Mouse (Mus musculus) heart, embryonic 11.5 days (tissue): ENCODE results near the gene Prmt8. TPM values are rescaled to one million over a fixed set of nuclear protein-coding genes. Genes with fewer than 3 reads are reported as not detected.
A peak's percentile ranks its signal among the peaks of the same experiment; 100 is the strongest.

Experiments
- ATAC-seq: fragments of 200-750 bp; cut with Nextera tagmentation; replicated peaks from 2 replicates; pipeline ENCODE4 v1.8.0; 2017; ENCODE audit warnings: moderate library complexity; ENCODE audit not compliant: insufficient number of reproducible peaks, low FRiP score, low TSS enrichment
- H3K27ac ChIP-seq: fragments of 300-500 bp; sonication (generic); 2 replicates; pipeline ENCODE4 v1.5.1; 2014; ENCODE audit warnings: mild to moderate bottlenecking, low read depth, low read length
- H3K27me3 ChIP-seq: fragments of 300-500 bp; sonication (generic); 2 replicates; pipeline ENCODE4 v1.6.1; 2014; ENCODE audit warnings: mild to moderate bottlenecking, low read length, mixed read lengths; ENCODE audit not compliant: control insufficient read depth, insufficient read depth
- H3K36me3 ChIP-seq: fragments of 300-500 bp; sonication (generic); 2 replicates; pipeline ENCODE4 v1.6.1; 2014; ENCODE audit warnings: mild to moderate bottlenecking, low read length, moderate library complexity, mixed read lengths; ENCODE audit not compliant: control insufficient read depth, insufficient read depth
- H3K4me1 ChIP-seq: fragments of 300-500 bp; sonication (generic); 2 replicates; pipeline ENCODE4 v1.6.1; 2014; ENCODE audit warnings: low read length; ENCODE audit not compliant: control insufficient read depth, insufficient read depth
- H3K4me2 ChIP-seq: fragments of 300-500 bp; sonication (generic); 2 replicates; pipeline ENCODE4 v1.6.1; 2014; ENCODE audit warnings: mild to moderate bottlenecking, moderate library complexity
- H3K4me3 ChIP-seq: fragments of 300-500 bp; sonication (generic); 2 replicates; pipeline ENCODE4 v1.5.1; 2014; ENCODE audit warnings: low read depth, low read length
- H3K9ac ChIP-seq: fragments of 300-500 bp; sonication (generic); 2 replicates; pipeline ENCODE4 v1.6.1; 2014; ENCODE audit warnings: mild to moderate bottlenecking, low read depth, low read length, moderate library complexity
- H3K9me3 ChIP-seq: fragments of 300-500 bp; sonication (generic); replicated peaks from 2 replicates; pipeline ENCODE4 v1.6.1; 2016; ENCODE audit warnings: low read length; ENCODE audit not compliant: control insufficient read depth
- WGBS: fragments of 180-500 bp; shearing (Covaris S2); extraction: QIAGEN DNeasy Blood & Tissue Kit; methylation state at CpG from one replicate; pipeline ENCODE4 v1.1.7; 2014; ENCODE audit not compliant: insufficient replicate concordance; 5-methylcytosine and 5-hydroxymethylcytosine counted together
- polyA plus RNA-seq: library from polyadenylated mRNA; unstranded; fragments of >200 nt; fragmentation: Nextera tagmentation; extraction: Ambion mirVana; gene quantifications from 2 replicates; pipeline ENCODE4 v1.2.1, GENCODE M21; 2014

Gene Prmt8
- polyA plus RNA-seq, result 1.4 and 1.7 TPM in 2 replicates

- under 1% methylated on average over 42 of the region's 42 CpGs for WGBS
- Histone ChIP-seq H3K27ac (no peak within 1 kb of the TSS), H3K4me1 (peaks cover 21% of the 10 kb centered on the region)
These were observed at the start of gene Prmt8 for GRCm38 (mm10) chr6:127769275-127770156. Prmt8 (minus strand) TSS chr6:127769472.

DNA sequence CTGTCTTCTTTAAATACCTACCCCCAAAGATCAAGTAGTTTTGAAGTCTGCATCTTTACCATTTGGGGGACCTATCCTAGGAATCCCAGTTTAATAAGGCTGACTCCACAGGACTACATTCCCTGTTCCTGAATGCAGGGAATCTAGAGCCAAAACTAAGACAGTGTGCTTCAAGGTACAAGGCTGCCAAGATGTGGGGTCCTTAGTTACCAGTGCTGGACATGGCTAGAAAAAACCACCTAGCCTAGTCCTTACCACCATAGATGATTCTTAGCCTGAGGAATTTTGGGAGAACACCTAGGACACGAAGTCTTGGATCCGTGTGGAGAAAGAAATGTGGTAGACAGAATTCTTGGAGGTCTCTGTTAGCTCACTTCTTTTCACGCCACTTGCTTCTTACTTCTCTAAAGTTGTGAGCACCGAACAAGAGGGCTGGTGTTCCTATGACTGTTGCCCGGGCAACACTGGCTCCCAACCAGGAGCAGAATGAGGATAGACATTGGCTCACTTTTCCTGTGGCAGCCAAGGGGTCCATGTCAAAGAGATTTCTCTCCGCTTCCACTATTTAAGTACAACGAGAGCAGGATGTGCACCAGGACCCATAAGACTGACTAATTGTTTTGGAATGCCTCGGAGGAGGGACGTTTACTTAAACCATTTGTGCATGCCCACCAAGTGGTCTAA is 33.9 kb upstream of the Prmt8 start:
- 72% methylated on average over 9 of the region's 9 CpGs for WGBS
- ATAC-seq, result no peak
- no peak overlapping the region for H3K9ac ChIP-seq
- no peak overlapping the region for H3K4me3 ChIP-seq
- no peak overlapping the region for H3K27ac ChIP-seq
- H3K4me2 ChIP-seq, result no peak overlapping the region
- H3K27me3 ChIP-seq, result peaks cover 6% of the 10 kb centered on the region
- no peaks in the 10 kb centered on the region for H3K4me1 ChIP-seq
- no peaks in the 10 kb centered on the region for H3K36me3 ChIP-seq
- no peaks in the 10 kb centered on the region for H3K9me3 ChIP-seq

More at GRCm38 (mm10) chr6:127769275-127770156, at the start of gene Prmt8:
- Histone ChIP-seq H3K36me3 (no peaks in the 10 kb centered on the region), H3K9me3 (no peaks in the 10 kb centered on the region), H3K4me2 (peak within 1 kb of the TSS; percentile 93), H3K9ac (peak within 1 kb of the TSS; percentile 39; the same call in 1 of the 2 replicates), H3K4me3 (peak within 1 kb of the TSS; percentile 60), H3K27me3 (peaks cover 68% of the 10 kb centered on the region)
- no peak for ATAC-seq

DNA sequence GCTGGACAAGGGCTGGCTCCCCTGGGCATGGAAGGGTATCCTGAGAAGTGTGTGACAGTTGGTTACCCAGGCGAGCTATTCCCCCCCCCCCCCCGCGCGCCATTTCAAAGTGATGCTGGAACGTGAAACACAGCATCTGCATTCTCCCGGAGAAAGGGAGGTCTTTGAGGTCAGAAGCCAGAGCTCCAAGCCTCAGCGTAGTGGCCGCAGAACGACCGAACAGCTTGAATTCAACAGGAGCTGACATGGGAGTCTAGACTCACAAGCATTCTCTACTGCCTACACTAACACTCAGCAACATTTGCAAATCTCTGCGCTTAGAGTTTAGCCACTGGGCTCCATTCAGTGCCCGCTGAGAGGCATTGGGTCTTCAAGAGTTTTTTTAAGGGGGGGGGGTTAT is 32.9 kb upstream of the Prmt8 start:
- Histone ChIP-seq H3K27ac (no peak overlapping the region), H3K4me3 (no peak overlapping the region), H3K4me2 (no peak overlapping the region), H3K9me3 (no peaks in the 10 kb centered on the region), H3K36me3 (no peaks in the 10 kb centered on the region), H3K27me3 (peaks cover 6% of the 10 kb centered on the region), H3K9ac (no peak overlapping the region), H3K4me1 (no peaks in the 10 kb centered on the region)
- WGBS, result 77% methylated on average over 12 of the region's 12 CpGs
- no peak for ATAC-seq

DNA sequence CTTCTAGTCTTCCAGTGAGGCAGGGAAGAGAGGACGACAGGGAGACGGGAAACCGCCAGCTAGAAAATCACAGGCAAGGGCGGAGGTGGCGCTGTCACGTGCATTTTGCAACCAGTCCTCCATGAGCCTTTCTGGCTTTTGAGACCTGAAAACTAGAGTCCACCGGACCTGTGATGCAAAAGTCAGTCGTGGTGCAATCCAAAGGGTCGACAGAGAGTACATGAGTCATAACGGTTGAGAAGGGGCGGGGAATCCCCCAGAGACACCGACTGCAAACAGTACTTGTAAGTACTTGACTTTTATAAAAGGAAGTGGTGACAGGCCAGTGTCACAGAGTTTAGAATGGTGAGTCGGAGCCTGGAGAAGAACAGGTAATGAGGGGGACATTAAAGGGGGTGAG is 20.8 kb upstream of the Prmt8 start:
- Histone ChIP-seq H3K36me3 (no peaks in the 10 kb centered on the region), H3K4me3 (no peak overlapping the region), H3K4me2 (no peak overlapping the region), H3K27ac (no peak overlapping the region), H3K27me3 (peaks cover 12% of the 10 kb centered on the region), H3K4me1 (peaks cover 15% of the 10 kb centered on the region), H3K9me3 (no peaks in the 10 kb centered on the region), H3K9ac (no peak overlapping the region)
- WGBS, result 42% methylated on average over 13 of the region's 13 CpGs
- no peak for ATAC-seq

DNA sequence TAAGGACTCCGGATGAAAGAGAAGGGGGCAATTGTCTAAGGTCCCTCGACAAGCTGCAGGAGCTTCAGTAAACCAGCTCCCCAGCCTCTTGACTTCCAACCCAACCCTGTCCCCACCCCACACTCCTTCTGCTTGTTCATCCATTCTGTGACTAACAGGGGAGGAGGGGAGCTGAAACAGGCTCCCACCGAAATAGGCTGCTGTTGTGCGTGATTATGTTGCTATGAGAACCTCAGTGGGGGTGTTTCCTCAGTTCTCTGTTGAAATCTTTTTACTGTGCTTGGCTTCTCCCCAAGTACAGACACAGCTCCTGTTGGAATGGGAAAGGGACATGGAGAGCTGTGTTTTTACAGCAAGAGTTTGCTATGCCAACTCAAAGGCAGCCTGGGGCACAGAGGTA is 1.5 kb upstream of the Prmt8 start:
- ATAC-seq, result no peak
- Histone ChIP-seq H3K4me3 (no peak overlapping the region), H3K9me3 (no peaks in the 10 kb centered on the region), H3K4me1 (peaks cover 19% of the 10 kb centered on the region), H3K36me3 (no peaks in the 10 kb centered on the region), H3K9ac (no peak overlapping the region), H3K4me2 (no peak overlapping the region), H3K27ac (no peak overlapping the region), H3K27me3 (peaks cover 62% of the 10 kb centered on the region)
- 33% methylated on average over 4 of the region's 4 CpGs for WGBS

- H3K36me3 ChIP-seq, result no peaks in the 10 kb centered on the region
- H3K27me3 ChIP-seq, result peaks cover 68% of the 10 kb centered on the region
- no peak for ATAC-seq
- H3K9me3 ChIP-seq, result no peaks in the 10 kb centered on the region
- H3K9ac ChIP-seq, result peak overlapping the region; percentile 39; the same call in 1 of the 2 replicates
- H3K4me3 ChIP-seq, result peak overlapping the region; percentile 60
- no peak overlapping the region for H3K27ac ChIP-seq
- peaks cover 21% of the 10 kb centered on the region for H3K4me1 ChIP-seq
- H3K4me2 ChIP-seq, result peak overlapping the region; percentile 93
- WGBS, result under 1% methylated on average over 50 of the region's 64 CpGs
These were observed 524 bp downstream of the Prmt8 start for GRCm38 (mm10) chr6:127768621-127769274.

GRCm38 (mm10) chr6:127767706-127768493 is 1.4 kb downstream of the Prmt8 start:
- H3K36me3 ChIP-seq, result no peaks in the 10 kb centered on the region
- peak overlapping the region; percentile 93 for H3K4me2 ChIP-seq
- WGBS, result 1% methylated on average over 48 of the region's 49 CpGs
- H3K4me1 ChIP-seq, result peaks cover 21% of the 10 kb centered on the region
- peaks cover 63% of the 10 kb centered on the region for H3K27me3 ChIP-seq
- 0 out of 2 replicates have a peak overlapping the region, but pooled peaks have one; percentile 23 for H3K9ac ChIP-seq
- peak overlapping the region; percentile 60 for H3K4me3 ChIP-seq
- peak overlapping the region; percentile 58; the same call in 1 of the 2 replicates for H3K27ac ChIP-seq
- H3K9me3 ChIP-seq, result no peaks in the 10 kb centered on the region
- no peak; the same call in 1 of the 2 replicates for ATAC-seq
